Comparison of ENCODE assay signal across 8 mouse cellular contexts in genomic region chr4:155840076-155841002, GRCm38 (mm10). TPM values are rescaled to one million over a fixed set of nuclear protein-coding genes. Genes with fewer than 3 reads are reported as not detected.
DNase-seq lines count a peak whose midpoint lies in the region; ATAC-seq lines count a peak whose summit lies in the region.

No protein-coding gene starts in this region.

- H3K9me3 ChIP-seq in lung, embryonic 15.5 days: no peaks in the 10 kb centered on the region
- no peaks in the 10 kb centered on the region for H3K9me3 ChIP-seq in embryonic facial prominence, embryonic 12.5 days
- H3K9me3 ChIP-seq in hindbrain, embryonic 10.5 days: no peaks in the 10 kb centered on the region

- no peak for DNase-seq in lung, postnatal 36 days
- DNase-seq in hindbrain, embryonic 10.5 days (ENCODE audit: low spot score): peak; percentile 40
- no peak for DNase-seq in adrenal gland, adult 8-10 months
- no peak for DNase-seq in testis, postnatal 14 days (ENCODE audit: low spot score)

- H3K4me1 ChIP-seq in lung, embryonic 15.5 days: peaks cover 47% of the 10 kb centered on the region
- H3K4me1 ChIP-seq in embryonic facial prominence, embryonic 12.5 days: peaks cover 28% of the 10 kb centered on the region
- peaks cover 40% of the 10 kb centered on the region for H3K4me1 ChIP-seq in hindbrain, embryonic 10.5 days (replicated peaks)

- ATAC-seq in lung, embryonic 15.5 days (ENCODE audit: borderline replicate concordance, extremely low read depth, low FRiP score, low TSS enrichment): no peak
- ATAC-seq in embryonic facial prominence, embryonic 12.5 days (ENCODE audit: insufficient number of reproducible peaks, insufficient read depth, low FRiP score, low TSS enrichment): no peak
- no peak for ATAC-seq in megakaryocyte progenitor cell, adult 5-6 weeks (replicated peaks; ENCODE audit: poor library complexity)

- 8% methylated on average over 8 of the region's 8 CpGs for WGBS in lung, embryonic 15.5 days
- 7% methylated on average over 8 of the region's 8 CpGs for WGBS in embryonic facial prominence, embryonic 12.5 days
- WGBS in hindbrain, embryonic 10.5 days: 4% methylated on average over 8 of the region's 8 CpGs
- 34% methylated on average over 8 of the region's 8 CpGs for WGBS in macrophage (ENCODE audit: missing documents)

- H3K4me2 ChIP-seq in lung, embryonic 15.5 days: peak overlapping the region; percentile 86
- peak overlapping the region; percentile 94 for H3K4me2 ChIP-seq in embryonic facial prominence, embryonic 12.5 days (replicated peaks)

- H3K9ac ChIP-seq in lung, embryonic 15.5 days: peak overlapping the region; percentile 65
- peak overlapping the region; percentile 61 for H3K9ac ChIP-seq in embryonic facial prominence, embryonic 12.5 days

- no peaks in the 10 kb centered on the region for H3K27me3 ChIP-seq in lung, embryonic 15.5 days
- H3K27me3 ChIP-seq in embryonic facial prominence, embryonic 12.5 days: no peaks in the 10 kb centered on the region
- H3K27me3 ChIP-seq in hindbrain, embryonic 10.5 days (ENCODE audit: insufficient read depth, poor library complexity, severe bottlenecking): peaks cover 24% of the 10 kb centered on the region

- peak overlapping the region; percentile 95 for H3K27ac ChIP-seq in lung, embryonic 15.5 days
- peak overlapping the region; percentile 52 for H3K27ac ChIP-seq in embryonic facial prominence, embryonic 12.5 days
- peak overlapping the region; percentile 88 for H3K27ac ChIP-seq in hindbrain, embryonic 10.5 days
- no peak overlapping the region for H3K27ac ChIP-seq in macrophage

- peak overlapping the region; percentile 60 for H3K4me3 ChIP-seq in lung, embryonic 15.5 days
- peak overlapping the region; percentile 47 for H3K4me3 ChIP-seq in embryonic facial prominence, embryonic 12.5 days
- H3K4me3 ChIP-seq in hindbrain, embryonic 10.5 days: peak overlapping the region; percentile 57
- H3K4me3 ChIP-seq in macrophage (ENCODE audit: inconsistent target): peak overlapping the region; percentile 12; the same call in 1 of the 2 replicates

- H3K36me3 ChIP-seq in lung, embryonic 15.5 days: peaks cover 12% of the 10 kb centered on the region
- H3K36me3 ChIP-seq in embryonic facial prominence, embryonic 12.5 days: peaks cover 15% of the 10 kb centered on the region
- H3K36me3 ChIP-seq in hindbrain, embryonic 10.5 days: peaks cover 28% of the 10 kb centered on the region
- H3K36me3 ChIP-seq in macrophage (ENCODE audit: inconsistent target): no peaks in the 10 kb centered on the region

- H3K79me2 ChIP-seq in macrophage (ENCODE audit: inconsistent target): no peaks in the 10 kb centered on the region

RNA-seq across cellular contexts. Expression of gene Mxra8, which starts 0.9 kb away (rescaled TPM):
- polyA plus RNA-seq in lung, embryonic 15.5 days (2015; fragmentation: Nextera tagmentation; extraction: Ambion mirVana): 194 and 223 TPM in 2 replicates
- polyA plus RNA-seq in embryonic facial prominence, embryonic 12.5 days (2016; fragmentation: Nextera tagmentation; extraction: Ambion mirVana): 50.7 and 52.6 TPM in 2 replicates
- 56.1 and 56.7 TPM in 2 replicates for polyA plus RNA-seq in hindbrain, embryonic 10.5 days (2016; fragmentation: Nextera tagmentation; extraction: Ambion mirVana)
- total RNA-seq in macrophage (2018; cell fraction: chromatin; rRNA removed): 10 to 100 TPM in 3 of 26 experiments, 1 to 10 TPM in 12, under 1 TPM in 1, not detected in 10; 0.86 to 24.8 (median 2.9) TPM
- under 1 TPM in 20 of 26 experiments, not detected in 6; 0.04 to 0.84 (median 0.25) TPM for total RNA-seq in macrophage (2018; cell fraction: cytosol; rRNA removed)
- total RNA-seq in macrophage (2018; cell fraction: nucleus; rRNA removed): 1 to 10 TPM in 11 of 26 experiments, under 1 TPM in 4, not detected in 11; 0.23 to 4.1 (median 1.5) TPM
- polyA plus RNA-seq in macrophage (2018): 0.19 to 1.1 TPM (median 0.32 TPM) in 3 replicates
- not detected in 2 replicates for total RNA-seq in megakaryocyte progenitor cell, adult 5-6 weeks (2015)
- total RNA-seq in megakaryocyte progenitor cell, adult 5-6 weeks (2017): not detected in 2 replicates
- 10 to 100 TPM; 45.1 to 93.9 (median 66.8) TPM for total RNA-seq in adrenal gland, adult 8-10 months (2022)

RNA-seq across cellular contexts. Expression of gene Dvl1, which starts 6.9 kb away (rescaled TPM):
- 14.0 and 14.7 TPM in 2 replicates for polyA plus RNA-seq in lung, embryonic 15.5 days (2015; fragmentation: Nextera tagmentation; extraction: Ambion mirVana)
- polyA plus RNA-seq in embryonic facial prominence, embryonic 12.5 days (2016; fragmentation: Nextera tagmentation; extraction: Ambion mirVana): 8.3 and 16.9 TPM in 2 replicates
- polyA plus RNA-seq in hindbrain, embryonic 10.5 days (2016; fragmentation: Nextera tagmentation; extraction: Ambion mirVana): 4.3 and 5.1 TPM in 2 replicates
- 100 to 1,000 TPM in 3 of 26 experiments, 10 to 100 TPM in 23; 41.8 to 114 (median 62.1) TPM for total RNA-seq in macrophage (2018; cell fraction: chromatin; rRNA removed)
- 10 to 100 TPM in 1 of 26 experiments, 1 to 10 TPM in 25; 5.1 to 10.0 (median 7.4) TPM for total RNA-seq in macrophage (2018; cell fraction: cytosol; rRNA removed)
- 10 to 100 TPM; 15.3 to 77.7 (median 37.6) TPM for total RNA-seq in macrophage (2018; cell fraction: nucleus; rRNA removed)
- polyA plus RNA-seq in macrophage (2018): 6.2 to 13.8 TPM (median 12.2 TPM) in 3 replicates
- total RNA-seq in megakaryocyte progenitor cell, adult 5-6 weeks (2015): 9.6 and 9.9 TPM in 2 replicates
- total RNA-seq in megakaryocyte progenitor cell, adult 5-6 weeks (2017): 12.8 and 13.0 TPM in 2 replicates
- total RNA-seq in adrenal gland, adult 8-10 months (2022): 100 to 1,000 TPM in 1 of 4 experiments, 10 to 100 TPM in 3; 69.6 to 110 (median 73.1) TPM

RNA-seq across cellular contexts. Expression of gene Aurkaip1, which starts 9.3 kb away (rescaled TPM):
- 143 and 146 TPM in 2 replicates for polyA plus RNA-seq in lung, embryonic 15.5 days (2015; fragmentation: Nextera tagmentation; extraction: Ambion mirVana)
- 146 and 149 TPM in 2 replicates for polyA plus RNA-seq in embryonic facial prominence, embryonic 12.5 days (2016; fragmentation: Nextera tagmentation; extraction: Ambion mirVana)
- 171 and 186 TPM in 2 replicates for polyA plus RNA-seq in hindbrain, embryonic 10.5 days (2016; fragmentation: Nextera tagmentation; extraction: Ambion mirVana)
- 10 to 100 TPM in 19 of 26 experiments, 1 to 10 TPM in 7; 2.1 to 29.2 (median 13.1) TPM for total RNA-seq in macrophage (2018; cell fraction: chromatin; rRNA removed)
- total RNA-seq in macrophage (2018; cell fraction: cytosol; rRNA removed): 10 to 100 TPM; 59.0 to 90.2 (median 74.0) TPM
- total RNA-seq in macrophage (2018; cell fraction: nucleus; rRNA removed): 10 to 100 TPM in 25 of 26 experiments, 1 to 10 TPM in 1; 9.5 to 37.7 (median 21.3) TPM
- 66.8 to 92.5 TPM (median 68.1 TPM) in 3 replicates for polyA plus RNA-seq in macrophage (2018)
- 107 and 111 TPM in 2 replicates for total RNA-seq in megakaryocyte progenitor cell, adult 5-6 weeks (2015)
- 128 and 137 TPM in 2 replicates for total RNA-seq in megakaryocyte progenitor cell, adult 5-6 weeks (2017)
- 100 to 1,000 TPM; 134 to 175 (median 158) TPM for total RNA-seq in adrenal gland, adult 8-10 months (2022)

RNA-seq across cellular contexts. Expression of gene Tas1r3, which starts 22.8 kb away (rescaled TPM):
- polyA plus RNA-seq in lung, embryonic 15.5 days (2015; fragmentation: Nextera tagmentation; extraction: Ambion mirVana): 0.34 and 0.36 TPM in 2 replicates
- 0.34 and 0.47 TPM in 2 replicates for polyA plus RNA-seq in embryonic facial prominence, embryonic 12.5 days (2016; fragmentation: Nextera tagmentation; extraction: Ambion mirVana)
- 0.37 and 0.41 TPM in 2 replicates for polyA plus RNA-seq in hindbrain, embryonic 10.5 days (2016; fragmentation: Nextera tagmentation; extraction: Ambion mirVana)
- total RNA-seq in macrophage (2018; cell fraction: chromatin; rRNA removed): 1 to 10 TPM in 18 of 26 experiments, under 1 TPM in 8; 0.40 to 4.2 (median 1.7) TPM
- total RNA-seq in macrophage (2018; cell fraction: cytosol; rRNA removed): under 1 TPM in 25 of 26 experiments, not detected in 1; 0.05 to 0.42 (median 0.18) TPM
- total RNA-seq in macrophage (2018; cell fraction: nucleus; rRNA removed): 1 to 10 TPM in 17 of 26 experiments, under 1 TPM in 9; 0.20 to 3.2 (median 1.2) TPM
- polyA plus RNA-seq in macrophage (2018): 0.04 to 0.11 TPM in 2 of 3 replicates, not detected in the other
- total RNA-seq in megakaryocyte progenitor cell, adult 5-6 weeks (2015): 0.07 and 0.10 TPM in 2 replicates
- 0.17 TPM in 2 replicates for total RNA-seq in megakaryocyte progenitor cell, adult 5-6 weeks (2017)
- 1 to 10 TPM in 1 of 4 experiments, under 1 TPM in 3; 0.46 to 1.2 (median 0.62) TPM for total RNA-seq in adrenal gland, adult 8-10 months (2022)

RNA-seq across cellular contexts. Expression of gene Ccnl2, which starts 28.1 kb away (rescaled TPM):
- 152 and 169 TPM in 2 replicates for polyA plus RNA-seq in lung, embryonic 15.5 days (2015; fragmentation: Nextera tagmentation; extraction: Ambion mirVana)
- 243 and 253 TPM in 2 replicates for polyA plus RNA-seq in embryonic facial prominence, embryonic 12.5 days (2016; fragmentation: Nextera tagmentation; extraction: Ambion mirVana)
- polyA plus RNA-seq in hindbrain, embryonic 10.5 days (2016; fragmentation: Nextera tagmentation; extraction: Ambion mirVana): 167 and 178 TPM in 2 replicates
- 100 to 1,000 TPM; 298 to 556 (median 428) TPM for total RNA-seq in macrophage (2018; cell fraction: chromatin; rRNA removed)
- total RNA-seq in macrophage (2018; cell fraction: cytosol; rRNA removed): 10 to 100 TPM; 16.3 to 37.2 (median 23.8) TPM
- total RNA-seq in macrophage (2018; cell fraction: nucleus; rRNA removed): 100 to 1,000 TPM; 165 to 620 (median 260) TPM
- 21.9 to 54.1 TPM (median 31.3 TPM) in 3 replicates for polyA plus RNA-seq in macrophage (2018)
- total RNA-seq in megakaryocyte progenitor cell, adult 5-6 weeks (2015): 54.0 and 63.6 TPM in 2 replicates
- total RNA-seq in megakaryocyte progenitor cell, adult 5-6 weeks (2017): 80.8 and 88.0 TPM in 2 replicates
- total RNA-seq in adrenal gland, adult 8-10 months (2022): 100 to 1,000 TPM in 3 of 4 experiments, 10 to 100 TPM in 1; 88.5 to 164 (median 122) TPM

Comparison
In these comparisons a context has a peak if more than half of its experiments do, and no peak if none do; other contexts are left out.
1. RNA of gene Mxra8, which starts 0.9 kb away (polyA plus RNA-seq): 194 to 223 TPM in lung, embryonic 15.5 days, 56.1 to 56.7 TPM in hindbrain, embryonic 10.5 days and 50.7 to 52.6 TPM in embryonic facial prominence, embryonic 12.5 days; 0.19 to 1.1 TPM in macrophage; every median in the first group is over 10 times any median in the second.
2. Peak in every context shown above with its lines, with median percentiles within 50 percentile points of each other: H3K4me3 ChIP-seq.